Mouse (Mus musculus): ENCODE data around the gene Rnf214.

DNA sequence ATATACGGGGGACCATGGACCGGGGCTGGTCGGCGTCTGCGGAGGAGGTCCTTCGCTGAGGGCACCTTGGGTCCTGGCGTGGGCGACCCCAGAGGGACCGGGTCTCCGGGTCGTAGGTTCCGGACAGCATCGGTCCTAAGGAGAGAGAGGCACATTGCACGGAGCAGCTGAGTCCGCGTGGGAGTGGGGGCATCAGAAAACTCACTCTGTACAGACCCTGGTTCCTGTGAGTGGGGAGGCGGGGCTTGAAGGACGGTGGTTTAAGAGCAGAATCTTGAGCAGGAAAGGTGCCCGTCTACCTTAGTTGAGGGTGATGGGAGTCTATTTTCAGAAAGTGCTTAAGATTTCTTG lies 342 bp upstream of the Rnf214 start:
- no peak for TF ChIP-seq POLR2A (IDR thresholded peaks at IDR 0.05; ENCODE audit: borderline replicate concordance, low read depth, low read length)
- no peak for TF ChIP-seq CTCF (IDR thresholded peaks at IDR 0.05; ENCODE audit: low read depth, low read length)

Measured in bone marrow macrophage, adult 2 months (primary cell).